Mouse (Mus musculus) thymus, postnatal 36 days (tissue): ENCODE data around the gene Zbtb42.

Experiments
- DNase-seq, 2 experiments: peaks; one replicate each; pipeline ENCODE4 v3.0.0; 2022; ENCODE audit warnings: mixed read lengths in 2 of 2

The Zbtb42 gene

DNA sequence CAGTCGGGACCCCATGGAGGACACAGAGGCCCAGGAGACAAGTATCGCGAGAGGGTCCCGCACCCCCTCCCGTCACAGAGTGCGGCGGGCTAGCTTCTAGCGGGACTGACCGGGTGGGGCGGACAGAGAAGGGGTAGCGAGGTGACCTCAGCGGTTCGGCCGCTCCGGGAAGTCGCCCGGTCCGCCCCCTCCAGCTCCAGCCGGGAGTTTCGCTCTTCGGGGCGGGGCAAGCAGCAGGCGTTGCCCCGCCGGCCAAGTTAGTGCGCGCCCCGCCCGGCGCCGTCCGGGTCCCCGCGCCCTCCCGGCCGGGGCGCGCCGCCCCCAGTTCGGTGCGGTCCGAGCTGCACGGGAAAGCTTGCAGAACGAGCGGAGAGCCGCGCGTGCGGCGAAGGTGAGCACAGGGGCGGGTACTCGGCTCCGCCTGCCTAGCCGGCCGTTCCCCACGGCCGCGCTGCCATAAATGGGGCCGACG lies at the start of gene Zbtb42:
Gene Zbtb42, plus strand, starts transcription at position 274 of the 472 bp plus-strand sequence.
- peak; percentile 40 to 50 for DNase-seq

- DNase-seq = peak; percentile 73 to 79
Observed at GRCm38 (mm10) chr12:112628928-112629721, 49.5 kb upstream of the Zbtb42 start.

DNA sequence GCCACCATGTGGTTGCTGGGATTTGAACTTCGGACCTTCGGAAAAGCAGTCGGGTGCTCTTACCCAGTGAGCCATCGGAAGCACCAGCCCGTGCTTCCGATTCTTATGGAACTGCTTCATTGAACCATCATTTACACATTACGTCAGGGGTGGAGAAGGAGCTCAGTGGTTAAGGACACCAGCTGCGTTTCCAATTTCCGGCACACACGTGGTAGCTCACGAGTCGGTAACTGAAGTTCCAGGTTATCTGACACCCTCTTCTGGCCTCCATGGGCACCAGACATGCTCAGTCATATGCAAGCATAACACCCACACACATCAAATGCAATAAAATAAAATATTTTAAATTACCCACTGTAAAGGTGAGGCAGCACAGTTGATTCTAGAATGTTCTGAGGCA lies 48.6 kb upstream of the Zbtb42 start:
- DNase-seq = no peak

DNA sequence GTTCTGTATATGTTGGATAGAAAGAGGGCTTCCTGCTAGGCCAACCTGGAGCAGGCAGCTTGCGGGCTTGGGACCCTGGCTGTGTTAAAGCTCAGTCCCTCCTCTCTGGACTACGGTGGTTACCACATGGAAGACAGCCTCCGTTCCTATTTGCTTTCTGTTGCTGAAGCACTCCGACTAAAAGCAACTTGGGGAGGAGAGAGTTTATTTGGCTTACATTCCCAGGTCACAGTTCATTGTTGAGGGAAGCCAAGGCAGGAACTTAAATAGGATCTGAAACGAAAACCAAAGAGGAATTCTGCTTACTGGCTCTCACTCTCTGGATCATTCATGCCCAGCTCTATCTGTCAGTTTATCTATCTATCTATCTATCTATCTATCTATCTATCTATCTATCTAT lies 47.8 kb upstream of the Zbtb42 start:
- DNase-seq = no peak

DNA sequence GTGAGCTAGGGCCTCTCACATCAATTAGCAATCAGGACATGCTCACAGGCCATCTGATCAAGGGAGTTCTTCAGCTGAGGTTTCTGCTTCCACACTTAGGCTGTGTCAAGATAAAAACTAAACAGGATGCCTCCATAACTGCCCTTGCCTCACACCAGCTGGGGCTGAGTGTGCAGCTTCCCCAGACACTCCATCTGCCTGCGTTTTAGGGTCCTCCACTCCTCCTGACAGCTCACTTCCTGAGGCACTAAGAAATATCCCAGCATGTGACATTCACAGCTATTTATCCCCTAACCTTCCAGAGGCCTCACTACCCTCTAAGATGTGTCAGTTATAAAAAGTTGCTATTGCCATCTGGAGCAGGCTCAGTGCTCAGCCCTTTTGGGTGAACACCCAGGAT lies 47.2 kb upstream of the Zbtb42 start:
- DNase-seq = no peak

GRCm38 (mm10) chr12:112632084-112632777 lies 46.4 kb upstream of the Zbtb42 start:
- DNase-seq = no peak

DNA sequence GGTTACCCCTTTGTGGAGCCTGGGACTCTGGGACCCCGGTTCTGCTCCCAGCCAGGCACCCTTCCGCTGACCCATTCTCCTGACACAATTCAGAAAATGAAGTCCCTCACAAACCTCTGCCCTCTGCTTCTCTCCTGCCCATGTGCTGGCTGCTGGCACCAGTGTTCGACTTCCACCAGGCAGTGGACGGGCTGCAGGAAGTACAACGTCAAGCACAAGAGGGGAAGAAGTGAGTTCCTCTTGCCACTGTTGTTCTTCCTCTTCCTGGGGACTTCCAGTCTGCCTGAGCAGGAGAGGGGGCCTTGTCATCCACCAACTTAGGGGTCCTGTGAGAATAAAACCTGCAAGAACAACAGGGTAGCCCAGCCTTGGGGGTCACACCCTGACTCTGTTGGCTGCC lies 45.7 kb upstream of the Zbtb42 start:
- DNase-seq = no peak

- DNase-seq = peak in 1 of 2 experiments; percentile 21
Observed at GRCm38 (mm10) chr12:112633686-112634085, 44.9 kb upstream of the Zbtb42 start.

DNA sequence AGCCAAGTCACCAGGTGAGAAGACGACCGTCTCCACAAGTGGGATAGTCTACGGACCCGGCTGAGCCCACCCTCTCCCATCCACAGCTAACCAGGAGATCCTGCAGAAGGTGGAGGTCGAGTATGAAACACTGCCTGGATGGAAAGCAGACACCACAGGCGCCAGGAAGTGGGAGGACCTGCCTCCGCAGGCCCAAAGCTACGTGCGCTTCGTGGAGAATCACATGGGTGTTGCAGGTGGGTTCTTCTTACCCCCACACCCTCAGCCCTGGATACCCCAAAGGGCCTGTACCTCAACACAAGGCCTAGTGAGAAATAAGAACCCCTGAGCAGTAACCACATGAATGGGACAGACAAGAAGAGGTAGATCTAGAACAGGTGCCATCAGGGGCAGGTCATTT lies 39.1 kb upstream of the Zbtb42 start:
- peak; percentile 24 to 56 for DNase-seq

GRCm38 (mm10) chr12:112643126-112643525 lies 35.5 kb upstream of the Zbtb42 start:
- DNase-seq = no peak

- peak; percentile 96 to 99 for DNase-seq
Observed at GRCm38 (mm10) chr12:112644180-112644854, 34.3 kb upstream of the Zbtb42 start, which contains the start of gene Siva1. Gene Siva1 (plus strand): TSS chr12:112644679.

DNA sequence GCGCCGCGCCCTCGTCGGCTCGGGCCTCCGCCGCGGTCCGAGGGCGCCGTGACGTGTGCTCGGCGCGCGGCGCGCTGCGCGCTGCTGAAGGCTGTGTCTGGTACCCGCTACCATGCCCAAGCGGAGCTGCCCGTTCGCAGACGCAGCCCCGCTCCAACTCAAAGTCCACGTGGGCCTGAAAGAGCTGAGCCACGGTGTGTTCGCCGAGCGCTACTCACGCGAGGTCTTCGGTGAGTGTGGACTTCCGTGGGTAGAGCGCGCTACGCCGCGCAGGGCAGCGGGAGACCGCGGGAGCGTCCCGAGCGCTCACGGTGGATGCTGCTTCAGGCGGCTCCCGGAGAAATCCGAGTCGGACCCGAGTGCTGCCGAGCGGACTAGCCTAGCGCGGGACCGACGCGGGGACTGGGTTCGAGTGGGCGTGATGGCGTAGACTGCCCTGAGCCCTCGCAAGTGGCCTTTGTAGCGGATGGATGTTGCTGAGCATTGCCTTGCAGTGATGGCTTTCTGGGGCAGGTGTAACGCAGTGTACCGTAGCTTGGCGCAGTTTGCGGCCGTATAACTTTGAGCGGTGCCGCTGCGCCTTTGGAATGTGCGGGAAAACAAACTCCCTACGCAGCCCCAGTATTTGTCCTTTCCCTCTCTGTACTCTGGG lies 33.6 kb upstream of the Zbtb42 start:
- peak in 1 of 2 experiments; percentile 61 for DNase-seq

GRCm38 (mm10) chr12:112646139-112646538 lies 32.5 kb upstream of the Zbtb42 start:
- DNase-seq = no peak

- no peak for DNase-seq
Observed at GRCm38 (mm10) chr12:112648081-112648480, 30.5 kb upstream of the Zbtb42 start.

DNA sequence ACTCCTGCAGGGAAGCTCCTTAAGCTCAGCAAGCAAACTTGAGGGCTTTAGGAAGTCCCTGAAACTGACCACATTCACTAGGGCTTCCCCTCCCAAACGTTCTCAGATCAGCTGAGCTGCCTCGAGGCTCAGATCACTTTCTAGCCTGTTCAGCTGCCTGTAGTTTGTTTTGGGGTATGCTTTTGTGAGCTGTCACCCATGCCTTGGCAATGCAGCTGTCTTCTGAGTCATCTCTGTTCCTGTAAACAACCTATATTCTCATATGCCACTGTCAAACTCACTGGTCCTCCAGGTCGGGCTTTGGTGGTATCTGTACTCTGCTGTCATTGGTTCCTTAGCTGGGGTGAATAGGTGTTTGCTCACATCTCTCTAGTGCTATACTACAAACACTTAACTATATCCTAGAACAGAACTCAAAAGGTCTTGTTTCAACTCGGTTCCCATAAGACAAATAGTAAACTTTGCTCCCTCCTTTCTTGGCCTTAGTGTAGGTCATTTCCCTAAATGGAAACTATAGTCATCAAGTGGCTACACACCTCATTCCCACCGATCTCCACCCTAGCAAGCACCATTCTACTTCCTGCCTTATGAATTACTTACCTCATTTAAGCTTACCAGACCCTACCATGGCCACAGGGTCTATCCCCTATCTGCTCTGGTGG lies 26.7 kb upstream of the Zbtb42 start:
- DNase-seq = no peak

GRCm38 (mm10) chr12:112653157-112653824 lies 25.3 kb upstream of the Zbtb42 start:
- DNase-seq = peak; percentile 72 to 77

DNA sequence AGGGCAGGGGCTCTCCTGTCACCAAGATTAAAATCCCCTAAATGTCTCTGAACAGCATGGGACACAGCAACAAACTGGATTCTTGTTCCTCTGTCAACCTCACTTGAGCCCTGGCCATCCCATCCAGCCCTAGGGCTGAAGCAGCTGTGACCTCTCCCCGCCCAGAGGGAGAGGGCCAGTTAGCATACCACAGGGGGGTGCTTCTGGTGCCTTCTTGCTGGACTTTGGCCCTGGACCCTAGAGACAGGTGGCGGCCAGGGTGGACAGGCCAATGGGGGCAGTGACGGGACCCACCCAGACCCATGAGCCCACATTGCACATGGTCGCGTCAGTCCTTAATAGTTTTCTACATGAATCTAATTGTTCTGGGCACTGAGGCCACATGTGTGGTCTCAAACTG lies 24.6 kb upstream of the Zbtb42 start:
- no peak for DNase-seq

GRCm38 (mm10) chr12:112658619-112659018 lies 20.0 kb upstream of the Zbtb42 start:
- DNase-seq = no peak

DNA sequence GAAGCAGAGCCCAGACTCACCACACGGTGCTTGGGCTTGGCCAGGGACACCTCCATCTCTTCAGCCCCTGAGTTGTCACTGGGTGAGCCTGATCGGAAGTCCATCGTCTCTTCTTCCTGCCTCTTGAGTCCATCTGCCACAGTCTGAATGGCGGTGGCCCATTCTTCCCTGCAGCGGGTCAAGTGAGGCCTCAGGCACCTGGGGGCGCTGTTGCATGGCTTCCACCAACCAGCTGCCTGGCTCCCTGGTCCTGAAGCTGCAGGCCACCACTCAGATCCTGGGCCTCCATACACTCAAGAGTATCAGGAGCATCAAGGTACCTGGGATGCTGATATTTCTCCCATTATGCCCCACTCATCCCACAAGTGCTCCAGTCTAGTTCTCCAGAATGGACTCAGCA lies 19.5 kb upstream of the Zbtb42 start:
- DNase-seq = peak; percentile 59 to 60

GRCm38 (mm10) chr12:112660576-112661326 lies 17.9 kb upstream of the Zbtb42 start:
- no peak for DNase-seq

- DNase-seq = no peak
Observed at GRCm38 (mm10) chr12:112661327-112661605, 17.4 kb upstream of the Zbtb42 start.
